Mouse (Mus musculus) ES-Bruce4 (cell line): Measurements from ENCODE around the gene Rcor3. TPM values are rescaled to one million over a fixed set of nuclear protein-coding genes. Genes with fewer than 3 reads are reported as not detected.

Experiments
- H3K27ac ChIP-seq: 2 replicates; pipeline ENCODE4 v1.5.1; 2012; ENCODE audit warnings: low read length, inconsistent platforms; ENCODE audit not compliant: insufficient read depth
- H3K27me3 ChIP-seq: 2 replicates; pipeline ENCODE4 v1.6.1; 2012; ENCODE audit warnings: mild to moderate bottlenecking, low read length, inconsistent platforms; ENCODE audit not compliant: control insufficient read depth, poor library complexity, insufficient read depth, severe bottlenecking
- H3K36me3 ChIP-seq: 2 replicates; pipeline ENCODE4 v1.6.1; 2012; ENCODE audit warnings: inconsistent platforms, mild to moderate bottlenecking, low read length, moderate library complexity; ENCODE audit not compliant: control insufficient read depth, poor library complexity, insufficient read depth, severe bottlenecking
- H3K4me1 ChIP-seq: one replicate; pipeline ENCODE4 v1.8.1; 2011; ENCODE audit warnings: low read length; ENCODE audit not compliant: control insufficient read depth, insufficient read depth
- H3K4me3 ChIP-seq: 2 replicates; pipeline ENCODE4 v1.5.1; 2011; ENCODE audit warnings: low read depth, mild to moderate bottlenecking, low read length
- H3K9ac ChIP-seq: 2 replicates; pipeline ENCODE4 v1.6.1; 2012; ENCODE audit warnings: low read depth, mild to moderate bottlenecking, inconsistent platforms; ENCODE audit not compliant: poor library complexity, severe bottlenecking
- H3K9me3 ChIP-seq: replicated peaks from 2 replicates; pipeline ENCODE4 v1.6.1; 2012; ENCODE audit warnings: mild to moderate bottlenecking, low read length, inconsistent platforms; ENCODE audit not compliant: control insufficient read depth, poor library complexity, insufficient read depth, severe bottlenecking
- CTCF ChIP-seq: IDR thresholded peaks from one replicate; pipeline ENCODE4 v1.8.1; 2011; ENCODE audit warnings: low read depth, low read length
- EP300 ChIP-seq: IDR thresholded peaks from 2 replicates; pipeline ENCODE4 v1.6.1; 2011; ENCODE audit warnings: low read depth, low read length; ENCODE audit not compliant: insufficient read depth
- POLR2A ChIP-seq: IDR thresholded peaks from one replicate; pipeline ENCODE4 v1.8.1; 2011; ENCODE audit warnings: low read length; ENCODE audit not compliant: insufficient read depth
- polyA plus RNA-seq: library from polyadenylated mRNA; stranded (reverse); fragments of >200 nt; gene quantifications from 2 replicates; pipeline ENCODE4 v1.2.4, GENCODE M21; 2011; ENCODE audit warnings: low read depth; ENCODE audit not compliant: missing spikeins, insufficient read depth, insufficient read length

The Rcor3 gene
- 16.4 and 19.1 TPM in 2 replicates for polyA plus RNA-seq

DNA sequence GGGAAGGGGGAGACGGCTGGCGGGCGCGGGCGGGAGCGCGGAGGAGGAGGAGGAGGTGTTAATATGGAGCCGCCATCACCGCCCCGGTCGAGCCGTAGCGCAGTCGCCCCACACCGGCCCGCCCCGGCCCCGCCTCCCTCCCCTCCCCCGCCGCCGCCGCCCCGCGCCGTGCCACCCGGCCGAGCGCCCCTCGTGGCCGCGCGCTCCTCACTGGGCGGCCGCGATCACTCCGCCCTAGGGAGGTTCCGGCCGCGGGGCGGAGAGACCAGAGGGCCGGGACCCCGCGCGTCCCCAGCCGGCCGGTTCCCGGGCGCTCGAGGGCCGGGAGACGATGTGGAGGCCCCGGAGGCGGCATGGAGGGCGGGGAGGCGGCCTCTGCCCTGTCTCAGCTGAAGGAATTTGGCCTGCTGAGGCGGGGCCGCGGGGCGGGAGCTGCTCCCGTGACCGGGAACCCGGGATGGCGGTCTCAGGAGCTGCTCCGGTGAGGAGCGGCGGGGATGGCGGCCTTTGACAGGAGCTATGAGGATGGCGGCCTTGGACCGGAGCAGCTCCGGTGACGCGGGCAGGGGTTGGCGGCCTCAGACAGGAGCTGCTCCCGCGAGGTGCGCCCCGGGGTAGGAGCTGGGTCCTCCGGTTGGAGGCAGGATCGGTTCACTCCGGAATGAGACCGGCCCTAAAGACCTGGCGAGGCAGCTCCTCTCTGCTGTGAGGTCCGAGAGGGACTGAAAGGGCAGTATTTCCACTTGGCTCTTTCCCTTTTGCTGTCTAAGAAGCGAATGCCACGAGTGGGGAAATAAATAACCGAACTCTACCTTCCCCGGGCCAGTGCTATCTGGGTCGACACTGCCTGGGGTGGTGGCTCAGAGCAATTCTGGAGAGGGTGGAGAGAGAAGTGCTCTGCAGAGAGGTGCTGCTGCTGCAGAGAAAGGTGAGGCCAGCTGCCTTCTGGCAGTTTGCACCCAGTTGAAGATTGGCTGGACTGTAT, at the start of gene Rcor3:
TSS of gene Rcor3 (minus strand) at position 137 of the 985 bp plus-strand sequence.
- Histone ChIP-seq H3K9me3 (no peaks in the 10 kb centered on the region), H3K4me1 (no peaks in the 10 kb centered on the region), H3K27me3 (no peaks in the 10 kb centered on the region), H3K4me3 (peak within 1 kb of the TSS; percentile 91), H3K9ac (peak within 1 kb of the TSS; percentile 96), H3K36me3 (no peaks in the 10 kb centered on the region), H3K27ac (0 out of 2 replicates have a peak within 1 kb of the TSS, but pooled peaks have one; percentile 6)
- TF ChIP-seq CTCF = no peak

DNA sequence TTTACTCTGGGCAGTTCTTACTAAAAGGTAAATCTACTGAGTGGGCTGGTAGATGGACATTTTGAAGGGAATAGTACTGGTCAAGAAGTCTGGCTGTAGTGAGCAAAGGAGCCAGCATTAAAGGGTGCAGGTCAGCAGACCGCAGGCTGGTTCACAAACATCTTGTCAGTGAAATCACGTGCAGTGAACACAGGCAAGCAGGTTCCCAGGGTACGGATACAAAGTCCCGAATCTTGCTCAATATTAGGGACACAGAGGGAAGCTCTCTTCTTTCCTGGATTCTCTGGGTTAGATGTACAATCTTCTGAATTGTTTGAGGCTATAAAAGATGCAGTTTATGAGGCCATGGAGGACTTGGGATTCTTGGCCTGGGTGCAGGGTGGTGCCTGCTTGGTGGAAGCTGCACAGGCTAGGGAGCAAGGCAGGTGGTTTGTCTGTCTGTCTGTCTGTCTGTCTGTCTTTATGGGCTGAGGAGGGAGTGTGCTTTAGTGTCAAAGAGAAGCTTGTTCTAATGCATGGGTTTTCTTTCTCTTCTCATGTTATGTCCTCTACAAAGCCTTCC, 43.9 kb upstream of the Rcor3 start:
- TF ChIP-seq POLR2A (no peak), EP300 (no peak), CTCF (no peak)
- H3K27me3 ChIP-seq = no peaks in the 10 kb centered on the region
- H3K9ac ChIP-seq = no peak overlapping the region
- no peaks in the 10 kb centered on the region for H3K36me3 ChIP-seq
- no peaks in the 10 kb centered on the region for H3K4me1 ChIP-seq
- H3K4me3 ChIP-seq = no peak overlapping the region
- H3K27ac ChIP-seq = no peak overlapping the region
- H3K9me3 ChIP-seq = no peaks in the 10 kb centered on the region

DNA sequence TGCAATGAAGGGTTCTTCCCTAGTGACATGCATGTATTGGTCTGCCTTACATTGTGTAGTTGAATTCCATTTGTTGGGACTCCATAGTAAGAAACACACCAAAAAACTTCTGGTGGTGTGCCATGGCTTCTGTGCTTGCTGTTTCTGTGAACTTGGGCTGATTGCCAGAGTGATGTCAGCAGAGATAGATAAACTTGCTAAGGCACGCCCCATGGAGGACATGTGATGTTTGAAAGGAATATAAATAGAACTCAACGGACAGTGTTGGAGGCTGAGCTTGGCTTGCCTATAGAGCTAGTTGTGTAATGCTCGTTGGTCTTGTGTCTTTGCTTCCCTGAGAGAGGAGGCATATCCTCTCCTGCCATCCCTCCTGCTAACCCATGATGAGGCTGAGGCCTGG, 42.0 kb upstream of the Rcor3 start:
- Histone ChIP-seq H3K36me3 (no peaks in the 10 kb centered on the region), H3K9ac (no peak overlapping the region), H3K9me3 (no peaks in the 10 kb centered on the region), H3K4me3 (no peak overlapping the region), H3K27me3 (no peaks in the 10 kb centered on the region), H3K4me1 (no peaks in the 10 kb centered on the region), H3K27ac (no peak overlapping the region)
- no peak for TF ChIP-seq CTCF
- TF ChIP-seq EP300 = no peak
- TF ChIP-seq POLR2A = no peak

DNA sequence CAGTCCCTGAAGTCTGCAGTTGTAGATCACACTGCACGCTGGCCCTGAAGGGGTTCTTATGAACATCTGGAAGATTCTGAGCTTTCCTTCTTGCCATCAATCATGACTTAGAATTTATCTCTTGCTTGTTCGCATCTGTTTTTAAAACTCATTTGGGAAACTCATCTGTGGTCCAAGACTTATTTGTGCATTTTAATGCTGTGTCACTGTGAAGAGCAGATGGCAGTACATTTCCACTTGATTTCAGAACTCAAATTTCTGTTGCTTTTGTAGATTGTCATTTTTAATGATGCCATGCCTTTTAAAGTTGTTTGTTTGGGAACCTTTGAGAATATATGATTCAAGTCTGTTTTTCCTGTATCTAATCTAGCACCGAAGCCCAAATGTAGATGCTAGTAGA, 33.6 kb upstream of the Rcor3 start:
- Histone ChIP-seq H3K27ac (no peak overlapping the region), H3K36me3 (no peaks in the 10 kb centered on the region), H3K4me3 (no peak overlapping the region), H3K27me3 (no peaks in the 10 kb centered on the region), H3K9ac (no peak overlapping the region), H3K9me3 (peaks cover 5% of the 10 kb centered on the region), H3K4me1 (no peaks in the 10 kb centered on the region)
- no peak for TF ChIP-seq EP300
- no peak for TF ChIP-seq POLR2A
- no peak for TF ChIP-seq CTCF

DNA sequence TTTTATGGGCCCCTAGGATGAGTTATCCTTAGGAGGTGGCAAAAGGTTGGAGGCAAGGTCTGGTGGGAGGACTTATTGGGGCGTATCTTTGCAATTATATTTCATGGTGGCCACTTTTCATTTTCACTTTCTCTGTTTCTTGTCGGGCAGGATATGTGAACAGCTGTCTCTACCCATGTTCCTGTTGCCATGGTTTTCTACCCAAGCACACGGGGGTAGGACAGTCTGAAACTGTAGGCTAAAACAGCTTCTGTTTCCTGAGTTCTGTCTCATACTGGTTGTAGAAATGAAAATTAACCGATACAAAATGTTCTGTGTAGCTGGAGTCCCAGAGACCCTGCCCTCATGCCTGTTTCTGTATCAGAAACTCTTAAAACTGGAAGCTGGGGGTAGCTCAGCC, 13.3 kb upstream of the Rcor3 start:
- TF ChIP-seq CTCF (no peak), EP300 (no peak), POLR2A (no peak)
- H3K9ac ChIP-seq = no peak overlapping the region
- H3K9me3 ChIP-seq = peaks cover 15% of the 10 kb centered on the region
- no peaks in the 10 kb centered on the region for H3K27me3 ChIP-seq
- no peak overlapping the region for H3K4me3 ChIP-seq
- H3K36me3 ChIP-seq = no peaks in the 10 kb centered on the region
- H3K4me1 ChIP-seq = no peaks in the 10 kb centered on the region
- no peak overlapping the region for H3K27ac ChIP-seq

DNA sequence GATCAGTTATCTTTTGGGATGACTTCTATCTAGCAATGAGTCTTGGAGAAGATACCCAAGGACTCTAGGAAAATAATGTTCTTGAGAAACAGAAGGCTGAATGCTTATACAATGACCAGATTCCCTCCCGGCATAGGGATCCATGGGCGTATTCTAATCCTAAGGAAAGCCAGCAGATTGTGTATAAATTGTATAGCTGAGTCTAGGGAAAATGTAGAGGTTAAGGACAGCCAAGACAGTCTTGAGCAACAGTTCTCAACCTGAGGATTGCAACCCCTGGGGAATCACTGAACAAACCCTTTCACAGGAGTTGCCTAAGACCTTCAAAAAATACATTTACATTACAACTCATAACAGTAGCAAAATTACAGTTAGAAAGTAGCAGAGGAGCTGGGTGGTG, 2.5 kb upstream of the Rcor3 start:
- H3K36me3 ChIP-seq = no peaks in the 10 kb centered on the region
- H3K4me3 ChIP-seq = no peak overlapping the region
- no peak overlapping the region for H3K9ac ChIP-seq
- H3K27me3 ChIP-seq = no peaks in the 10 kb centered on the region
- TF ChIP-seq EP300 (no peak), POLR2A (no peak), CTCF (no peak)
- H3K9me3 ChIP-seq = no peaks in the 10 kb centered on the region
- H3K27ac ChIP-seq = no peak overlapping the region
- H3K4me1 ChIP-seq = no peaks in the 10 kb centered on the region
